Mouse (Mus musculus) midbrain, embryonic 14.5 days (tissue): ENCODE measurements at regions not wholly inside any gene's neighbourhood (a gene's known extent, or its start where the extent isn't known, plus 50 kb on each side); places are given as distances from the start of the nearest gene placed in this dataset.
A peak's percentile ranks its signal among the peaks of the same experiment; 100 is the strongest.

Experiments
- ATAC-seq: fragments of 200-750 bp; cut with Nextera tagmentation; 2 replicates; pipeline ENCODE4 v1.8.0; 2017; ENCODE audit warnings: moderate number of reproducible peaks, moderate library complexity; ENCODE audit not compliant: low FRiP score, low TSS enrichment
- DNase-seq: peaks from one replicate; pipeline ENCODE4 v3.0.0-alpha.2; 2015
- H3K27ac ChIP-seq: fragments of 300-500 bp; sonication (generic); replicated peaks from 2 replicates; pipeline ENCODE4 v1.5.1; 2014; ENCODE audit warnings: mild to moderate bottlenecking, low read depth, low read length, moderate library complexity
- H3K27me3 ChIP-seq: fragments of 300-500 bp; sonication (generic); 2 replicates; pipeline ENCODE4 v1.6.1; 2014; ENCODE audit warnings: low read length, control low read depth, mixed read lengths; ENCODE audit not compliant: control insufficient read depth, insufficient read depth
- H3K36me3 ChIP-seq: fragments of 300-500 bp; sonication (generic); 2 replicates; pipeline ENCODE4 v1.6.1; 2014; ENCODE audit warnings: low read length, control low read depth; ENCODE audit not compliant: control insufficient read depth, insufficient read depth
- H3K4me1 ChIP-seq: fragments of 300-500 bp; sonication (generic); 2 replicates; pipeline ENCODE4 v1.6.1; 2014; ENCODE audit warnings: mild to moderate bottlenecking, antibody characterized with exemption, low read length, control low read depth; ENCODE audit not compliant: control insufficient read depth, insufficient read depth
- H3K4me2 ChIP-seq: fragments of 300-500 bp; sonication (generic); 2 replicates; pipeline ENCODE4 v1.6.1; 2014; ENCODE audit warnings: mild to moderate bottlenecking, low read length, moderate library complexity
- H3K4me3 ChIP-seq: fragments of 300-500 bp; sonication (generic); replicated peaks from 2 replicates; pipeline ENCODE4 v1.5.1; 2014; ENCODE audit warnings: low read depth, low read length
- H3K9ac ChIP-seq: fragments of 300-500 bp; sonication (generic); replicated peaks from 2 replicates; pipeline ENCODE4 v1.6.1; 2014; ENCODE audit warnings: mild to moderate bottlenecking, low read length, moderate library complexity
- H3K9me3 ChIP-seq: fragments of 300-500 bp; sonication (generic); 2 replicates; pipeline ENCODE4 v1.6.1; 2016; ENCODE audit warnings: low read length, control low read depth, mixed read lengths; ENCODE audit not compliant: control insufficient read depth
- WGBS: fragments of 180-500 bp; shearing (Covaris S2); extraction: QIAGEN DNeasy Blood & Tissue Kit; methylation state at CpG from one replicate; pipeline ENCODE4 v1.1.7; 2014; 5-methylcytosine and 5-hydroxymethylcytosine counted together

GRCm38 (mm10) chr2:51033881-51034280, 115.0 kb downstream of the Rnd3 start:
- Histone ChIP-seq H3K4me2 (no peak overlapping the region), H3K27ac (no peak overlapping the region), H3K9ac (no peak overlapping the region), H3K27me3 (no peaks in the 10 kb centered on the region), H3K4me3 (no peak overlapping the region), H3K4me1 (peaks cover 3% of the 10 kb centered on the region; the same call in 1 of the 2 replicates), H3K9me3 (no peaks in the 10 kb centered on the region), H3K36me3 (no peaks in the 10 kb centered on the region)
- WGBS = 94% methylated on average over 7 of the region's 7 CpGs
- no peak for ATAC-seq
- DNase-seq = no peak

GRCm38 (mm10) chr2:51022479-51022878, 126.4 kb downstream of the Rnd3 start:
- ATAC-seq (no peak), DNase-seq (no peak)
- Histone ChIP-seq H3K4me1 (no peaks in the 10 kb centered on the region), H3K4me2 (no peak overlapping the region), H3K27me3 (no peaks in the 10 kb centered on the region), H3K27ac (no peak overlapping the region), H3K9ac (no peak overlapping the region), H3K4me3 (no peak overlapping the region), H3K36me3 (no peaks in the 10 kb centered on the region), H3K9me3 (no peaks in the 10 kb centered on the region)
- 68% methylated on average over 2 of the region's 2 CpGs for WGBS

GRCm38 (mm10) chr2:51016129-51016402, 132.8 kb downstream of the Rnd3 start:
- no peaks in the 10 kb centered on the region for H3K9me3 ChIP-seq
- H3K4me3 ChIP-seq = no peak overlapping the region
- 83% methylated on average over 5 of the region's 5 CpGs for WGBS
- H3K4me1 ChIP-seq = no peaks in the 10 kb centered on the region
- H3K36me3 ChIP-seq = no peaks in the 10 kb centered on the region
- ATAC-seq (no peak), DNase-seq (no peak)
- no peak overlapping the region for H3K4me2 ChIP-seq
- H3K9ac ChIP-seq = no peak overlapping the region
- no peaks in the 10 kb centered on the region for H3K27me3 ChIP-seq
- H3K27ac ChIP-seq = no peak overlapping the region

- Histone ChIP-seq H3K27ac (no peak overlapping the region), H3K9me3 (no peaks in the 10 kb centered on the region), H3K9ac (no peak overlapping the region), H3K27me3 (no peaks in the 10 kb centered on the region), H3K36me3 (no peaks in the 10 kb centered on the region), H3K4me2 (no peak overlapping the region), H3K4me3 (no peak overlapping the region), H3K4me1 (no peaks in the 10 kb centered on the region)
- DNase-seq = no peak
- no peak for ATAC-seq
- WGBS = 66% methylated on average over 7 of the region's 7 CpGs
Observed at GRCm38 (mm10) chr2:51015360-51016128, 133.4 kb downstream of the Rnd3 start.

GRCm38 (mm10) chr2:51014232-51014631, 134.7 kb downstream of the Rnd3 start:
- H3K9me3 ChIP-seq = no peaks in the 10 kb centered on the region
- no peak overlapping the region for H3K4me3 ChIP-seq
- no peak overlapping the region for H3K9ac ChIP-seq
- H3K36me3 ChIP-seq = no peaks in the 10 kb centered on the region
- no peak overlapping the region for H3K4me2 ChIP-seq
- no peaks in the 10 kb centered on the region for H3K4me1 ChIP-seq
- H3K27me3 ChIP-seq = no peaks in the 10 kb centered on the region
- ATAC-seq = no peak
- DNase-seq = no peak
- no peak overlapping the region for H3K27ac ChIP-seq

- H3K4me2 ChIP-seq = no peak overlapping the region
- no peak for ATAC-seq
- H3K4me1 ChIP-seq = no peaks in the 10 kb centered on the region
- DNase-seq = no peak
- no peaks in the 10 kb centered on the region for H3K9me3 ChIP-seq
- no peak overlapping the region for H3K9ac ChIP-seq
- no peaks in the 10 kb centered on the region for H3K36me3 ChIP-seq
- H3K27ac ChIP-seq = no peak overlapping the region
- no peaks in the 10 kb centered on the region for H3K27me3 ChIP-seq
- H3K4me3 ChIP-seq = no peak overlapping the region
- WGBS = 85% methylated on average over 2 of the region's 2 CpGs
Observed at GRCm38 (mm10) chr2:51013090-51013489, 135.8 kb downstream of the Rnd3 start.

- no peak overlapping the region for H3K27ac ChIP-seq
- WGBS = 51% methylated on average over 2 of the region's 2 CpGs
- no peak for ATAC-seq
Observed at GRCm38 (mm10) chr2:51008251-51008533, 140.7 kb downstream of the Rnd3 start.

GRCm38 (mm10) chr2:51007409-51008250, 141.3 kb downstream of the Rnd3 start:
- 21% methylated on average over 11 of the region's 11 CpGs for WGBS
- ATAC-seq = no peak
- no peaks in the 10 kb centered on the region for H3K27me3 ChIP-seq
- H3K36me3 ChIP-seq = no peaks in the 10 kb centered on the region
- no peak overlapping the region for H3K9ac ChIP-seq
- no peaks in the 10 kb centered on the region for H3K4me1 ChIP-seq
- no peaks in the 10 kb centered on the region for H3K9me3 ChIP-seq
- H3K27ac ChIP-seq = no peak overlapping the region; the same call in 1 of the 2 replicates
- DNase-seq = peak; percentile 30
- no peak overlapping the region for H3K4me2 ChIP-seq
- H3K4me3 ChIP-seq = no peak overlapping the region

More at GRCm38 (mm10) chr2:51008251-51008533, 140.7 kb downstream of the Rnd3 start:
- Histone ChIP-seq H3K4me3 (no peak overlapping the region), H3K4me1 (no peaks in the 10 kb centered on the region), H3K9ac (no peak overlapping the region), H3K4me2 (no peak overlapping the region), H3K9me3 (no peaks in the 10 kb centered on the region), H3K27me3 (no peaks in the 10 kb centered on the region), H3K36me3 (no peaks in the 10 kb centered on the region)
- no peak for DNase-seq

- DNase-seq = no peak
- H3K4me3 ChIP-seq = no peak overlapping the region
- no peak overlapping the region for H3K9ac ChIP-seq
- no peak for ATAC-seq
- no peaks in the 10 kb centered on the region for H3K36me3 ChIP-seq
- H3K4me2 ChIP-seq = no peak overlapping the region
- no peak overlapping the region for H3K27ac ChIP-seq
- H3K4me1 ChIP-seq = no peaks in the 10 kb centered on the region
- 71% methylated on average over 3 of the region's 3 CpGs for WGBS
- H3K27me3 ChIP-seq = no peaks in the 10 kb centered on the region
- H3K9me3 ChIP-seq = no peaks in the 10 kb centered on the region
Observed at GRCm38 (mm10) chr2:51006818-51007217, 142.1 kb downstream of the Rnd3 start.
